Mouse (Mus musculus) CD4-positive, CD25-positive, alpha-beta regulatory T cell, adult 9 weeks (primary cell): ENCODE measurements around the gene Ovca2. TPM values are rescaled to one million over a fixed set of nuclear protein-coding genes. Genes with fewer than 3 reads are reported as not detected.

Experiments used
- polyA plus RNA-seq: library from polyadenylated mRNA; unstranded; fragments of 100-300 nt; shearing (Covaris generic); gene quantifications from one replicate; pipeline ENCODE4 v1.2.1, GENCODE M21; 2017

Ovca2 gene
- 32.8 TPM for polyA plus RNA-seq

DNA sequence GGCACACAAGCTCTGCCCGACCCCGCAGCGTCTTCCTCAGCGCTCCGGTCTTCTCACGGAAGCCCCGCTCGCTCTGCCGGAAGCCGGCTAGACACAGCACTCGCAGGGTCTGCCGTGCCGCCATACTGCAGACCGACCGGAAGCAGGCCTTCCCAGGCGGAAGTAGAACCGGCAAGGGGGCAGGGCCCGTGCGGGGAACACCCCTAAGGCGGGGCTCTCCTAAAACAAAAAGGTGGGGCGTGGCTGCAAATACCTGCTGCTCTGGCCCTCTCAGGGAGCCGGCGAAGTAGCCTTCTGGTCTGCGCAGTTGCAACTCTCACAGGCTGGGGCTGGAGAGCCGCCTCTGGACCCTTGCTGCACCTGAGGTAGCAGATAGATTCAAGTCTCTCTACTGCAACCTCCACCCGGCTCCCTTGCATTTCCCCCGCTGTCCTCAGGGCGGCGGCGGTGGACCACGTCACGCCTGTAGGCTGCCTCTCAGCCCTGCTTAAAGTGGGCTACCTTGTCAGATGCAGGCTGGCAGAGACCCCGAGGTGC lies at the start of gene Ovca2:
TSS of gene Ovca2 (minus strand) at position 164 of the 537 bp plus-strand sequence.

DNA sequence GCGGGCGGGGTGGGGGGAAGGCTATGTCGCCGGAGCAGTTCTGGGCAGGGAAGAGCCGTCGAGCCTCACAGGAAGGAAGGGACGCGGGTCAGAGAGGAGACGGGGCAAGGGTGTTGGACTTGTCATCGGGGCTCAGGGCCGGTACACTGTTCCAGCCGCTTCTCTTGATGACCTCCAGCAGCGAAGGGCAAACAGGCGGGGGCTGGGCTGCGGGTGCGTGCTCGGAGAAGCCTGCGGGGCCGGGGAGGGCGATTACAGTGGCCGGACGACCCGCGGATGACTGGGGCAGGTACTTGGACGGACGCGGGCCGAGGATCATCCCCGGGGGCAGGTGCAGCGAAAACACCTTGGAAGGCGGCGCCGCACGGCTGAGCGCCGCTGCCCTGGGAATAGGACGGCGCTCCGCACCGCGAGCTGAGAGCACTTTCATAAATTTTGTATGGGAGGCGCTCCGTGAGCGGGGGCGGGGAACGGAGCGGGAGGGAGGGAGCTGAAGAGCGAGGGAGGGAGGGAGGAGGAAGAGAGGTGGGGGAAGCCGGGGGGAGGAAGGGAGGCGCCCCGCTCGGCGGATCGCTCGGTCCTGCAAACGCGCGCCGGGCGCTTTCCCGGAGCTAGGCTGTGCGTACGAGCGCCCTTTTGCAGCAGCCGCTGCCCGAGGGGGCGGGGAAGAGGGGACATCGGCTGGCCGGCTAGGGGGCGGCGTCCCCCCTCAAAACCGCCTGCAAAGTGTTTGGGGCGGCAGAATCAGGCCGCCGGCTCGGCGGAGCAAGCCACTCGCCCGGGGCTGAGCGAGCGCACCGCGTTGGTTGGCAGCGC lies 14.8 kb upstream of the Ovca2 start, which contains the start of gene Rtn4rl1:
TSS of gene Rtn4rl1 (plus strand) at position 528 of the 816 bp plus-strand sequence.

DNA sequence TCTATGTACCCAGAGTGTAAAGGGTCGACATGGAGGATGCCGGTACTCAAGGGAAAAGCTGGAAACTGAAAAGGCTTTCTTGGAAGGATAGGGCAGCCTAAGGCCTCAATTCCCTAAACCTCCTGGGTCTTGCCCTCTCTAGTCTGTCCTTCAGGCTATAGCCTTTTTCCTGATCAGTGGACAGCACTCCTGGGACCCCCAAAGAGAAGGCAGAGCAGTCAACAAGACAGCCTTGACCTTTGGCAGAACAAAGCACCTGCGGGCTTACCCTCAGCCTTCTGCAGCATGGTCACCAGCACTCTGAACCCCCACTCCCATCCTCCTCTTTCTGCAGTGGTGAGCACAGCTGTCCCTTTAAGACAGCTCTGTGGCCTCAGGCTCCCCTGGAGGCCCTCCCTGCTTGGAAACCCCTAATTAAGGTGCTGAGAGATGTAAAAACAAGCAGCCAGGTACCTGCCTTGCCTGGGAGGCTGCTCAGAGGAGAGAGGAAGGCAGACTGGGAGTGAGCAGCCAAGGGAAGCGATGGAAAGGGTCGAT lies 12.3 kb upstream of the Ovca2 start, which contains the start of gene Dph1:
TSS of gene Dph1 (minus strand) at position 337 of the 537 bp plus-strand sequence.

DNA sequence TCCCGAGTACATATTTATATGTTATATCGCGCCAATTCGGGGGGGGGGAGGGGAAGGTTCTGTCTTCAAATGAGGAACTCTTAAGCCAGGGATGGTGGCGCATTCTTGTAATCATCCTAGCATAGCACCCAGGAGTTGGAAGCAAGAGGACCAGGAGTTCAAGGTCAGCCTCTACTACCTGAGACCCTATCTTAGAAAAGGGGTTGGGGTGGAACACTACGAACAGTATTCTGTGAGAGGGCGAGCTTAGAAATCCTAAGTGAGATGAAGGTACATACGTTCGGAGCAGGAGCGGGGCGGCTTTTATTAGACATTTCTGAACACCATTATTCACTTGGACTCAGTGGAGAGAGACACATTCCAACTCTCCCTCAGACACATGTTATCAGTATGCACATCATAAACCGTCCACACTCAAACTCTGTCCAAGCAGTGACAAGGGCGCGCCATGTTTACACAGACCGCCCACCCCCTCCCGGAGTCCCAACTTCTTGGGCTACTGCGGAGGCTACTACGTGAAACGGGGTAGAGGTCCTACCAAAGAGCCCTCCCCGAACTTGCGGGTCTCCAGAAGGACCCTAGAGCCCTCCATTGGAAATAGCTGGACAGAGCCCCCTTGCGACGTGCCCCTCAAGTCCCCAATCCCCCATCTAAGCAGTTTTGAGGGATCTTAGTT lies 9.1 kb downstream of the Ovca2 start, which contains the start of gene Hic1:
TSS of gene Hic1 (minus strand) at position 115 of the 676 bp plus-strand sequence.

Other genes starting within 250 kb of the Ovca2 start
- gene Hic1, start 9.3 kb downstream of the Ovca2 start, polyA plus RNA-seq = 0.56 TPM
- gene Dph1, start 12.4 kb upstream of the Ovca2 start, polyA plus RNA-seq = 26.3 TPM
- gene Rtn4rl1, start 14.9 kb upstream of the Ovca2 start, polyA plus RNA-seq = 1.9 TPM
- gene Rpa1, start 169.5 kb upstream of the Ovca2 start, polyA plus RNA-seq = 152 TPM
- gene Smyd4, start 169.6 kb upstream of the Ovca2 start, polyA plus RNA-seq = 30.3 TPM
- gene Serpinf1, start 243.9 kb upstream of the Ovca2 start, polyA plus RNA-seq = 4.4 TPM